Mouse (Mus musculus) lung, embryonic 15.5 days (tissue): ENCODE data around the gene Rab33b. TPM values are rescaled to one million over a fixed set of nuclear protein-coding genes. Genes with fewer than 3 reads are reported as not detected.
"Not testable (repeated sequence)": the region's sequence is repeated elsewhere in the genome, so short reads cannot be mapped to it uniquely, and the experiment has no call there.

Experiments
- ATAC-seq: fragments of 200-750 bp; cut with Nextera tagmentation; 2 replicates; pipeline ENCODE4 v1.8.0; 2017; ENCODE audit warnings: moderate number of reproducible peaks, borderline replicate concordance; ENCODE audit not compliant: low FRiP score, low TSS enrichment; ENCODE audit errors: extremely low read depth
- H3K27ac ChIP-seq: fragments of 300-500 bp; sonication (generic); 2 replicates; pipeline ENCODE4 v1.5.1; 2015; ENCODE audit warnings: moderate library complexity, mild to moderate bottlenecking, inconsistent platforms
- H3K27me3 ChIP-seq: fragments of 300-500 bp; sonication (generic); 2 replicates; pipeline ENCODE4 v1.6.1; 2015; ENCODE audit warnings: inconsistent platforms
- H3K36me3 ChIP-seq: fragments of 300-500 bp; sonication (generic); 2 replicates; pipeline ENCODE4 v1.6.1; 2015; ENCODE audit warnings: inconsistent platforms
- H3K4me1 ChIP-seq: fragments of 300-500 bp; sonication (generic); 2 replicates; pipeline ENCODE4 v1.6.1; 2015; ENCODE audit warnings: inconsistent platforms
- H3K4me2 ChIP-seq: fragments of 300-500 bp; sonication (generic); 2 replicates; pipeline ENCODE4 v1.6.1; 2015; ENCODE audit warnings: inconsistent platforms, mild to moderate bottlenecking, moderate library complexity
- H3K4me3 ChIP-seq: fragments of 300-500 bp; sonication (generic); 2 replicates; pipeline ENCODE4 v1.5.1; 2015; ENCODE audit warnings: mild to moderate bottlenecking, inconsistent platforms
- H3K9ac ChIP-seq: fragments of 300-500 bp; sonication (generic); 2 replicates; pipeline ENCODE4 v1.6.1; 2015; ENCODE audit warnings: inconsistent platforms
- H3K9me3 ChIP-seq: fragments of 300-500 bp; sonication (generic); 2 replicates; pipeline ENCODE4 v1.6.1; 2016; ENCODE audit warnings: inconsistent platforms
- WGBS: fragments of 180-500 bp; shearing (Covaris S2); methylation state at CpG from one replicate; pipeline ENCODE4 v1.1.7; 2015; 5-methylcytosine and 5-hydroxymethylcytosine counted together
- polyA plus RNA-seq: library from polyadenylated mRNA; unstranded; fragments of >200 nt; fragmentation: Nextera tagmentation; extraction: Ambion mirVana; gene quantifications from 2 replicates; pipeline ENCODE4 v1.2.1, GENCODE M21; 2015

Rab33b gene
- 24.3 and 24.5 TPM in 2 replicates for polyA plus RNA-seq

GRCm38 (mm10) chr3:51483741-51484359 is at the start of gene Rab33b:
Gene Rab33b, plus strand, starts transcription at chr3:51483920.
- Histone ChIP-seq H3K4me3 (peak within 1 kb of the TSS; percentile 83), H3K9ac (peak within 1 kb of the TSS; percentile 79), H3K27me3 (no peaks in the 10 kb centered on the region), H3K9me3 (no peaks in the 10 kb centered on the region), H3K4me2 (peak within 1 kb of the TSS; percentile 72), H3K36me3 (no peaks in the 10 kb centered on the region), H3K27ac (peak within 1 kb of the TSS; percentile 92), H3K4me1 (peaks cover 24% of the 10 kb centered on the region)
- WGBS: under 1% methylated on average over 70 of the region's 70 CpGs
- peak; percentile 97 for ATAC-seq

DNA sequence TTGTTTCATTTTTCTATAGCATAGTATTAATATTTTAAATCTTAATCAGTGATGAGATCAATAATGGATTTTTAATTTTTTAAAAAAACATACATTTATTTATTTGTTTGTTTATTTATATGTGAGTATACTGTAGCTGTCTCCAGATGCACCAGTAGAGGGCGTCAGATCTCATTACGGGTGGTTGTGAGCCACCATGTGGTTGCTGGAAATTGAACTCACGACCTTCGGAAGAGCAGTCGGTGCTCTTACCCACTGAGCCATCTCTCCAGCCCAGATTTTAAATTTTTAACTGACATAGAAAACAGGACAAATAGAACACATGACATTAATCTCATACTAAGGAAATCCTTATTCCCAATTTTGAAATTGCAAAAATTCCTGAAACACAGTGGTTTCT is 49.4 kb upstream of the Rab33b start:
- 86% methylated on average over 5 of the region's 5 CpGs for WGBS
- not testable (repeated sequence) for H3K36me3 ChIP-seq, H3K4me2 ChIP-seq, H3K27ac ChIP-seq, H3K4me1 ChIP-seq, H3K27me3 ChIP-seq, ATAC-seq, H3K9me3 ChIP-seq, H3K9ac ChIP-seq, H3K4me3 ChIP-seq

DNA sequence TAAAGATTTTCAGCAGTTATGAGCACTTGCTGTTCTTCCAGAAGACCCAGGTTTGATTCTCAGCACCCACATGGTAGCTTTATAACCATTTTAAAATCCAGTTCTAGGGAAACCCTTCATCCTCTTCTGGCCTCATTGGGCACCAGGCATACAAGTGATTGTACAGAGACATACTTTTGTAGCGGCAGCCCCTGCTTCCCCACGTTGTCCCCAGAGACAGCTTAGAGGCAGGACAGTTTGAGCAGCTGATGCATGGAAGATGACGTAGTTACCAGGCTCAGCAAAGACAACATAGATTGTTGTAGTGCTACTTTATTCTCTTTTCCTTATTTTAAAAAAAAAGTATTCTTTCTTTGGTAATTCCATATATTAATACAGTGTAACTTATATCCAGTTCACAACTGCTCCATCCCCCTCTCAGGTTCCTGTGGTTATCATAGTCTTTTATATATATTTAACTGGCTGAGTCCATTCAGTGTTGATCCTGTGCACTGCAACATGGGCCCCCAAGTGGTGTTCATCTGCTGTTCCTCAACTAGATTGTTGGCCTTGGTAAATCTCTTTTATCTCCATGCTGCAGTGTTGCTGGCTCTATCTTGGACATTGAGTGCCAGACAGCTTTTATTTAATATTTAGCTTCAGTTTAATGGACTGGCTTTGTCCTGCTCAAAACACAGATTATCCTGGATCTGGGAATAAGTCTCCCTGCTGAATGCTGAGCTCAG is 48.7 kb upstream of the Rab33b start:
- Histone ChIP-seq H3K9me3 (no peaks in the 10 kb centered on the region), H3K4me3 (no peak overlapping the region), H3K27ac (no peak overlapping the region), H3K27me3 (no peaks in the 10 kb centered on the region), H3K36me3 (peaks cover 2% of the 10 kb centered on the region; the same call in 1 of the 2 replicates), H3K4me2 (no peak overlapping the region), H3K4me1 (no peaks in the 10 kb centered on the region), H3K9ac (no peak overlapping the region)
- WGBS: 94% methylated on average over 3 of the region's 3 CpGs
- no peak for ATAC-seq

- Histone ChIP-seq H3K9me3 (no peaks in the 10 kb centered on the region), H3K36me3 (peaks cover 78% of the 10 kb centered on the region), H3K4me1 (no peaks in the 10 kb centered on the region), H3K27ac (no peak overlapping the region), H3K4me2 (no peak overlapping the region), H3K27me3 (no peaks in the 10 kb centered on the region), H3K4me3 (no peak overlapping the region), H3K9ac (no peak overlapping the region)
- no peak for ATAC-seq
- WGBS: 86% methylated on average over 2 of the region's 2 CpGs
Measured at GRCm38 (mm10) chr3:51468530-51468929, 15.2 kb upstream of the Rab33b start.

DNA sequence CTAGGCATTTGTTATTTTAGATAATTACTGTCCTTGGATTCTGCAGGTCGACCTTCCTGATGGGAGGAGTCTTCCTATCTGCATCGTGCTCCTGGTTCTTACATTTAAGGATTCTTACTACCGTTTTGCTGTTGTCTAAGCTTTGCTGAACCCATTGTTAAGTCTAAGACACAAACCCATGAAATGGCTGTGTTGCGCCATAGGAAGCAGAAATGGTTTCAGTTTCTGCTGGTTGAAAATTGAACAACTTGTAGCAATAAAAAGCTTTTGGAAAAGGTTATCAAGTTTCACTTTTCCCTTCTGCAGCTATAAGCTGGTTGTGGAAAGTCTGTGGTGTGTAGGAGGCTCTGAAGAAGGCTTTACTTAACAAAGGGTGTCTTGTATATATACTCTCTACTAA is 8.0 kb upstream of the Rab33b start:
- ATAC-seq: no peak
- H3K36me3 ChIP-seq: peaks cover 35% of the 10 kb centered on the region
- H3K27ac ChIP-seq: no peak overlapping the region
- 79% methylated on average over 4 of the region's 4 CpGs for WGBS
- no peaks in the 10 kb centered on the region for H3K9me3 ChIP-seq
- H3K9ac ChIP-seq: no peak overlapping the region
- no peak overlapping the region for H3K4me3 ChIP-seq
- H3K27me3 ChIP-seq: no peaks in the 10 kb centered on the region
- H3K4me1 ChIP-seq: no peaks in the 10 kb centered on the region
- H3K4me2 ChIP-seq: no peak overlapping the region

- Histone ChIP-seq H3K4me3 (no peak overlapping the region), H3K27me3 (no peaks in the 10 kb centered on the region), H3K4me2 (no peak overlapping the region), H3K27ac (no peak overlapping the region), H3K9me3 (no peaks in the 10 kb centered on the region), H3K9ac (no peak overlapping the region), H3K4me1 (peaks cover 10% of the 10 kb centered on the region), H3K36me3 (peaks cover 3% of the 10 kb centered on the region; the same call in 1 of the 2 replicates)
- ATAC-seq: no peak
- 27% methylated on average over 2 of the region's 2 CpGs for WGBS
Measured at GRCm38 (mm10) chr3:51479893-51480292, 3.8 kb upstream of the Rab33b start.

- Histone ChIP-seq H3K36me3 (no peaks in the 10 kb centered on the region), H3K27me3 (no peaks in the 10 kb centered on the region), H3K4me3 (no peak overlapping the region), H3K9ac (no peak overlapping the region), H3K9me3 (no peaks in the 10 kb centered on the region), H3K27ac (no peak overlapping the region), H3K4me2 (no peak overlapping the region), H3K4me1 (peaks cover 21% of the 10 kb centered on the region)
- ATAC-seq: no peak
Measured at GRCm38 (mm10) chr3:51481059-51481458, 2.7 kb upstream of the Rab33b start.

GRCm38 (mm10) chr3:51481881-51482280 is 1.8 kb upstream of the Rab33b start:
- Histone ChIP-seq H3K4me2 (no peak overlapping the region), H3K4me1 (peaks cover 24% of the 10 kb centered on the region), H3K9me3 (no peaks in the 10 kb centered on the region), H3K9ac (no peak overlapping the region), H3K27ac (no peak overlapping the region), H3K36me3 (no peaks in the 10 kb centered on the region), H3K27me3 (no peaks in the 10 kb centered on the region), H3K4me3 (no peak overlapping the region)
- 44% methylated on average over 3 of the region's 3 CpGs for WGBS
- ATAC-seq: no peak

GRCm38 (mm10) chr3:51482781-51483180 is 939 bp upstream of the Rab33b start:
- Histone ChIP-seq H3K4me2 (peak overlapping the region; percentile 72), H3K36me3 (no peaks in the 10 kb centered on the region), H3K9me3 (no peaks in the 10 kb centered on the region), H3K4me3 (peak overlapping the region; percentile 83; the same call in 1 of the 2 replicates), H3K27ac (no peak overlapping the region), H3K4me1 (peaks cover 24% of the 10 kb centered on the region), H3K9ac (no peak overlapping the region), H3K27me3 (no peaks in the 10 kb centered on the region)
- WGBS: 52% methylated on average over 3 of the region's 3 CpGs
- no peak for ATAC-seq

- peak overlapping the region; percentile 92 for H3K27ac ChIP-seq
- peak overlapping the region; percentile 79 for H3K9ac ChIP-seq
- peaks cover 24% of the 10 kb centered on the region for H3K4me1 ChIP-seq
- peak overlapping the region; percentile 72 for H3K4me2 ChIP-seq
- no peaks in the 10 kb centered on the region for H3K9me3 ChIP-seq
- ATAC-seq: peak; percentile 29
- peak overlapping the region; percentile 83 for H3K4me3 ChIP-seq
- H3K36me3 ChIP-seq: no peaks in the 10 kb centered on the region
- no peaks in the 10 kb centered on the region for H3K27me3 ChIP-seq
- WGBS: 0% methylated on average over 33 of the region's 33 CpGs
Measured at GRCm38 (mm10) chr3:51484370-51484769, 650 bp downstream of the Rab33b start.

GRCm38 (mm10) chr3:51485347-51485746 is 1.6 kb downstream of the Rab33b start:
- 58% methylated on average over 4 of the region's 4 CpGs for WGBS
- Histone ChIP-seq H3K36me3 (no peaks in the 10 kb centered on the region), H3K4me1 (peaks cover 24% of the 10 kb centered on the region), H3K9ac (peak overlapping the region; percentile 79; the same call in 1 of the 2 replicates), H3K4me2 (peak overlapping the region; percentile 72), H3K4me3 (peak overlapping the region; percentile 83), H3K27ac (no peak overlapping the region), H3K9me3 (no peaks in the 10 kb centered on the region), H3K27me3 (no peaks in the 10 kb centered on the region)
- no peak for ATAC-seq

DNA sequence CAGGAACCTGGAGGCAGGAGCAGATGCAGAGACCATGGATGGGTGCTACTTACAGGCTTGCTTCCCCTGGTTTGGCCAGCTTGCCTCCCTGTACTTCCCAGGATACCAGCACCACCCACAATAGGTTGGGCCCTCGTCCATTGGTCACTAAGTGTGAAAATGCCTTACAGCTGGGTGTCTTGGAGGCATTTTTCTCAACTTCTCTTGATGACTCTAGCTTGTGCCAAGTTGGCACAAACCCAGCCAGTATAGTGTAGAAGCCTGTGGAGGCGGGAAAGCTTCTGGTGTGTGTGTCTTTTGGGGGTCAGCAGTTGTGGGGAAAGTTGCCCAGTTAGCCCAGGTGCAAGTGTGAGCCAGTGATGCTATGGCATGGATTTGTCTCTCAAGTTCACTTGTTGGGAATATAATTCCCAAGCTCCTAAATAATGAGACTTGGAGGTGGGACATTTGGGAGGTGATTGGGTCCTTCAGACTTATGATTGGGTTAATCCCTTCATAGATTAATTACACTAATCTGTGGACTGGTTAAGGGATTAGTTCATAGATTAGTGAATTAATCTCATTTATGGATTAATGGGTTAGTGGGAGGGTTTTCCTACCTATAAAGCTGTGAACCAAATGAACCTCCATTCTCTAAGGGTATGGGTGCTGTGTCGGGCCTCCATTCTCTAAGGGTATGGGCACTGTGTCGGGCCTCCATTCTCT is 2.9 kb downstream of the Rab33b start:
- peaks cover 24% of the 10 kb centered on the region for H3K4me1 ChIP-seq
- WGBS: 78% methylated on average over 4 of the region's 4 CpGs
- no peak overlapping the region for H3K4me3 ChIP-seq
- no peaks in the 10 kb centered on the region for H3K27me3 ChIP-seq
- ATAC-seq: no peak
- no peak overlapping the region for H3K4me2 ChIP-seq
- H3K36me3 ChIP-seq: no peaks in the 10 kb centered on the region
- H3K9ac ChIP-seq: no peak overlapping the region
- H3K27ac ChIP-seq: no peak overlapping the region
- no peaks in the 10 kb centered on the region for H3K9me3 ChIP-seq
